Mouse (Mus musculus): ENCODE measurements around the gene Ss18l2.
A peak's percentile ranks its signal among the peaks of the same experiment; 100 is the strongest.

Gene Ss18l2

DNA sequence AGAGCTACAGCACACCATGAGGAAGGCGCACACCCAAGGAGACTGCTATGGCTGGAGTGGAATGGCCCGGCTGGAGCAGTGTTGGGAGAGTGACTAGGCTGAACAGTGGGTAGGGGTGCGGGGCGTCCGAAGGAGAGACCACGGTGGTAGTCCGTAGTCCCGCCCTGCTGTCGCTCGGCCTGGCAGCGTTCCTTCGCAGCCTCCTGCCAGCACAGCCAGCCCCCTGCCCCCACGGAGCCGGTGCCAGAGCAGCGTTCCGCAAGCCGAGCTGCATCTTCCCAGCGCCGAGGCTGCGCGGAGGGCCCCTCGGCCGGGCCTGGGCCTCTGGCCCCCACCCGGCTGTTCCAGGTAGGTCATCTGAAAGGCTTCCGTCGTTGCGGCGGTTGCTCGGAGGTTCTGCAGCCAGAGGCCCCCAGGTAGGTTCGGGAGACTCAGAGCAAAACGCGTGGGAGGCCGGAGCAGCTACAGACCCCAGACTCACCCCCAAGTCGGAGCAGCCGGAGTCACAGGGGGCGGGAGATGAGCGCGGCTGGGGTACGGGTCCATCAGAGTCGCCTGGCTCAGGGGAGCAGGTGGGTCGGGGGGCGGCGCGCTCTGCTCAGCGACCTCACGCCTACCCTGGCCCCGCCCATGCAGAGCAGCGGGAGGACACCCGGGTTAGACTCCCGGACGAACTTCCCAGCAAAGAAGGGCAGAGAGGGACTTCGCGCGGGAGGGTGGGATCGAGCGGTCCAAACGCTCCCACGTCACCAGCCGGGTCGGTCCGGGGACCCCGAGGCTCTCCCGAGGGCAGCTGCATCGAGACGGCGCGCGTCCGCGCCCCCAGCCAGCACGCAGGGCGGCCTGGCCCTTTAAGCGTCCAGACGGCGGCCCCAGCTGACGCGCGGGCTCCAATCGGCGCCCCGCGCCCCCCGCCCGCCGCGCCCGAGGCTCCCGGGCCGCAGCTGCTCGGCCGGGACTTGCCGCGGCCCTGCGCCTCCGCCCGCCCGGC lies 49.3 kb downstream of the Ss18l2 start, which contains the start of gene Zfp651:
Gene Zfp651, plus strand, starts transcription at position 240 of the 991 bp plus-strand sequence.
- DNase-seq (ENCODE audit: low read depth, low spot score) = peak; percentile 82

DNA sequence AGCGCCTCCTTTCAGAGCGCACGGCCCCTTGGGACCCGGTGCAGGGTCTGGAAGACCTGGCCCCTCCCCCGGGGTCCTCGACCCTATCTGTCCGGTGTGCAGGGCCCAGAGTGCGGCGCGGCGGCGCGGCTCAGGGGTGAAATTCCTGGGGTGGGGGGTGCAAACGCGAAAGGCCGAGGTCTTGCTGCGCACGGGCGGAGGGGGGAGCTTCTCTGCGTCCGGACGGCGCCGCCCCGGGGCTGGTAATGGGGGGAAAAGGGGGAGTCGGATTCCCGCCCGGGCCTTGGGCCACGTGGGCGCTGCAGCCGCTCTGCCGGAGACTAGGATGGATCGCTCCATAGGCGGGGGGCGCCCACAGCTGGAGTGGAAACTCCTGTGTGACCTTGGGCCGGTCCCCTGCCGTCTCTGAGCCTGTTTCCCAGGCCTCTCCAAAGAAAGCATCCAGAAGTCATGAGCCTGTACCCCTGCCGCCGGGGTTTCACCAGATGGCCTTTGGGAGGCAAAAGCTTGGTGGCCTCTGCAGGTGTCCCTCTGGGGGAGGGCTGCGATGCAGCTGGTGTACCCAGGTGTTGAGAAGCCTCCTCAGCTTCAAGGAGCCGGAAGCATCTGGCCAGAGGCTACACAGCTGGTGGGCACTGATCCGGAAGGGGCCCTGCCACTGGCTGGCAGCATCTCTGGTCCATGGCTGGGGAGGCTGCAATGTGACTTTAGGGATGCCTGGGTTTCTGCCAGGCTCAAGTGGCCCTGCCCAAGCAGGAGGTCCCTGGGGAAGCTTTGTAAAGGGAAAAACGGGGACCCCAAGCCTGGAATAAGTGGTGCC lies 50.4 kb downstream of the Ss18l2 start:
- peak; percentile 90 for DNase-seq (ENCODE audit: low read depth, low spot score)

DNA sequence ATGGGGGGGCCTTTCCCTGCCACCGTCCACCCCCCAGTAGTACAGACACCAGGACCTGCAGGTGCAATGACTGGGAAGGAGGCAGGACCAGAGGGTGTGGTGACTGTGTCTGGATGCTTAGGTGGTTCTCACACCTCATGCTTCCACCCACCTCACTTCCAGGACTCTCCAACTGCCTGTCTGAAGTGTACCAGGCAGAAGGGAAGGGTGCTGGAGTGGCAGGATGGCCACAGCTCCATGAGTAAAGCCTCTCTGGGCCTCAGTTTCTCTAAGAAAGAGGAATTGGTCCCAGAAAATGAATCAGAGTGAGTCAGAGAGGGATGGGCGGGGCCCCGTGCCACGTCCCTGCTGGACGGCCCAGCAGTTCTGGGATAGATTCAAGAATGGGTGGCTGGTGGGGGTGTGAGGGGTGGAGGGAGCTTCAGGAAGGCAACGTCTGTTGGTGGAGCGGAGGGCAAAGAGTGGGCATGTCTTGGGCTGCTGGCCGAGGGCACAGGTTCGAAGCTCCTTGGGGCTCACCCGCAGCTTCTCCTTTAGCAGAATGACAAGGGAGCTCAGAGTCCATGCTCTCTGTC lies 51.0 kb downstream of the Ss18l2 start:
- no peak for DNase-seq (ENCODE audit: low read depth, low spot score)

DNA sequence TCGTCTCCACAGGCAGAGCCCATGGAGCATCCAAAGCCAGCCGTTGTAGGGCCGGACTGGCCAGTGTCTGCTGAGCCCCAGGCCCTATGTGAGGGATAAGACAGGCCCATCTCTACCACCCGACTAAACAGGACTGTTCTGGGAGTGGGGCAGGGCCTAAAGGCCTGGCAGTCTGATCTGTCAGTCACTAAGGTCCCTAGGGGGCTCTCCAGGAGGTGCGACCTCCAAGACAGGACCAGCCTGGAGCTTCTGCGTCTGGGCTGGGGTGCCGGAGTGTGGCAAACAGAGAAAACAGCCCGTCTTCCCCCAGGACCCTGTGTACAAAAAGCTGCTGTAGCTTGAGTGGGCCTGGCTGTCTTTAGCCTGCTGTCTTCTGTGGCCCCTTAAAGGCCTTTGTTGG lies 51.7 kb downstream of the Ss18l2 start:
- no peak for DNase-seq (ENCODE audit: low read depth, low spot score)

DNA sequence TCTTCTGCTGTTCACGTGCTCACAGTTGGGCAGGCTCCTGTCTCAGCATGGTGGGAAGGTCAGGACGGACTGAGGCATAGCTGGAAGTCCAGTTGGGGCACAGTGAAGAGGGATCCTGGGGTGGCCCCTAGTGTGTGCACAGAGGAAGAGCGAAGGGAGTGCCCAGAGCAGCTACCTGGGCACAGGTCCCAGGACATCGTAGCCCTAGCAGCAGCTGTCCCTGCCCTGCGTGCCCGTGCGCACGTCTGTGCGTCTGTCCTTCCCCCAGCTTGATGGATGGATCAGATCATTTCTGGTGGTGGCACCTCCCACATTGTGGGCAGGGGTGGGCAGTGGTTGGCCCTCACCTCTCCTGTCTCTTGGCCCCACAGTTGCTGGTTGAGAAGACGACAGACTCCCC lies 52.1 kb downstream of the Ss18l2 start:
- DNase-seq (ENCODE audit: low read depth, low spot score) = no peak

DNA sequence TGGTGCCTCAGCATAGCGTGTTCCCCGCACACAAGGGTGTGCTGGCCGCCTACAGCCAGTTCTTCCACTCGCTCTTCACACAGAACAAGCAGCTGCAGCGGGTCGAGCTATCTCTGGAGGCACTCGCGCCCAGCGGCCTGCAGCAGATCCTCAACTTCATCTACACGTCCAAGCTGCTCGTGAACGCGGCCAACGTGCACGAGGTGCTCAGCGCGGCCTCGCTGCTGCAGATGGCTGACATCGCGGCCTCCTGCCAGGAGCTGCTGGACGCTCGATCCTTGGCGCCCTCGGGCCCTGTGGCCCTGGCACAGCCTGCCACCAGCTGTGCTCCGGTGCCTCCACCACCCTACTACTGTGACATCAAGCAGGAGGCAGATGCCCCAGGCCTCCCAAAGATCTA lies 52.6 kb downstream of the Ss18l2 start:
- DNase-seq (ENCODE audit: low read depth, low spot score) = no peak
